Mouse (Mus musculus): ENCODE measurements around the gene Rrm2. TPM values are rescaled to one million over a fixed set of nuclear protein-coding genes. Genes with fewer than 3 reads are reported as not detected.
"Not testable (repeated sequence)": the region's sequence is repeated elsewhere in the genome, so short reads cannot be mapped to it uniquely, and the experiment has no call there.

Rrm2 gene
- polyA plus RNA-seq, 1 experiment, result 2.0 TPM

GRCm38 (mm10) chr12:24705502-24706263 lies 2.4 kb upstream of the Rrm2 start:
- no peak for DNase-seq (ENCODE audit: low read depth)

GRCm38 (mm10) chr12:24706764-24707479 lies 1.1 kb upstream of the Rrm2 start:
- DNase-seq (ENCODE audit: low read depth), result no peak

- DNase-seq (ENCODE audit: low read depth), result no peak
Measured at GRCm38 (mm10) chr12:24707480-24707802, 600 bp upstream of the Rrm2 start.

GRCm38 (mm10) chr12:24708824-24709218 lies 780 bp downstream of the Rrm2 start:
- DNase-seq (ENCODE audit: low read depth), result no peak

GRCm38 (mm10) chr12:24709409-24709808 lies 1.4 kb downstream of the Rrm2 start:
- no peak for DNase-seq (ENCODE audit: low read depth)

- no peak for DNase-seq (ENCODE audit: low read depth)
Measured at GRCm38 (mm10) chr12:24709831-24710508, 1.9 kb downstream of the Rrm2 start.

- no peak for DNase-seq (ENCODE audit: low read depth)
Measured at GRCm38 (mm10) chr12:24710672-24711071, 2.6 kb downstream of the Rrm2 start.

GRCm38 (mm10) chr12:24712396-24712795 lies 4.4 kb downstream of the Rrm2 start:
- no peak for DNase-seq (ENCODE audit: low read depth)

- no peak for DNase-seq (ENCODE audit: low read depth)
Measured at GRCm38 (mm10) chr12:24714579-24715255, 6.7 kb downstream of the Rrm2 start.

GRCm38 (mm10) chr12:24715268-24715896 lies 7.3 kb downstream of the Rrm2 start:
- DNase-seq (ENCODE audit: low read depth), result no peak

GRCm38 (mm10) chr12:24716721-24717301 lies 8.8 kb downstream of the Rrm2 start:
- no peak for DNase-seq (ENCODE audit: low read depth)

GRCm38 (mm10) chr12:24723434-24723833 lies 15.4 kb downstream of the Rrm2 start:
- DNase-seq (ENCODE audit: low read depth), result no peak

- DNase-seq (ENCODE audit: low read depth), result no peak
Measured at GRCm38 (mm10) chr12:24723859-24724258, 15.8 kb downstream of the Rrm2 start.

- peak; percentile 93 for DNase-seq (ENCODE audit: low read depth)
Measured at GRCm38 (mm10) chr12:24724369-24724768, 16.3 kb downstream of the Rrm2 start.

GRCm38 (mm10) chr12:24734828-24735394 lies 26.9 kb downstream of the Rrm2 start:
- DNase-seq (ENCODE audit: low read depth), result peak; percentile 96

- no peak for DNase-seq (ENCODE audit: low read depth)
Measured at GRCm38 (mm10) chr12:24736956-24737355, 28.9 kb downstream of the Rrm2 start.

GRCm38 (mm10) chr12:24739963-24740362 lies 31.9 kb downstream of the Rrm2 start:
- DNase-seq (ENCODE audit: low read depth), result no peak

- not testable (repeated sequence) for DNase-seq (ENCODE audit: low read depth)
Measured at GRCm38 (mm10) chr12:24741535-24741934, 33.5 kb downstream of the Rrm2 start.

- DNase-seq (ENCODE audit: low read depth), result no peak
Measured at GRCm38 (mm10) chr12:24744309-24744708, 36.3 kb downstream of the Rrm2 start.

- no peak for DNase-seq (ENCODE audit: low read depth)
Measured at GRCm38 (mm10) chr12:24746579-24747296, 38.7 kb downstream of the Rrm2 start.

Data from gonadal fat pad, adult 2 months (tissue).